Mouse (Mus musculus): ENCODE results near the gene Naa60.
"Not testable (repeated sequence)": the region's sequence is repeated elsewhere in the genome, so short reads cannot be mapped to it uniquely, and the experiment has no call there.

Naa60 gene

GRCm38 (mm10) chr16:3872216-3873047, at the start of gene Naa60:
TSS of gene Naa60 (plus strand) at chr16:3872375.
- peak; percentile 83 for DNase-seq

DNA sequence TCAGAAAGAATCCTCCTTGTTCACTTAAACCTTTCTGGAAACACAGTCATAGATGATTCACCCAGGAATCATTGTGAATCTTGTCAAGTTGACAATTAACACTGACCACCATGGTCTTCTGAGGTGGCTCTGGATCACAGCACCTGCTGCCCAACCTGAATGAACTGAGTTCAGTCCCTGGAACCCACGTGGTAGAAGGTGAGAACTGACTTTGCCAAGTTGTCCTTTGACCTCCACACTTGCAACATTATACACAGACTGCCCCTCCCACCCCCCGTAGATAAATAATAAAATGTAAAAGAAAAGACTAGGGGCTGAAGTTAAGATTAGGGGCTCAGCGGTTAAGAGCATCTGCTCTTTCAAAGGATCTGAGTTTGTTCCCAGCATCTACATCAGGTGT, 44.2 kb upstream of the Naa60 start:
- DNase-seq, result no peak

- DNase-seq, result no peak
Measured at GRCm38 (mm10) chr16:3829727-3830126, 42.4 kb upstream of the Naa60 start.

DNA sequence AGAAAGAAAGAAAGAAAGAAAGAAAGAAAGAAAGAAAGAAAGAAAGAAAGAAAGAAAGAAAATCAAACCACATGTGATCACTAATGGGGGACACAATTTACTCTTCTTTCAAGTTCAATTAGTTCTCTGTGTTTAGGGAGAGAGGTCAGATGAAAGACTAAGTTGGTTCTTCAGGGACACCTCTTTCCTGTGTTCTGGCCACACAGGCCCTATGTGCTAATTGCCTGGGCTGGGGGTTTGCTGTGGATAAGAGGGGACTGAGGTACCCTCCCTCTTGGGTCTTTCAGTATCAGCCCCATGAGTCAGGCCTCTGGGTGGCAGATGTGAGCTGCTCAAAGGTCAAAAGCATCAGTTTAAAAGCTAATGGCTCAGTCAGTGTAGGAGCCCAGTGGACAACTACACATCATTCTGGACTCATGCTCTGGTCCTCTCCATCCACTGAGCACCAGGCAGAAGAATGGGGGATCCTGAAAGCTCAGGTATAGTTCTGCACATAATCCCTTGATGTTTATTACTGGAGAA, 41.5 kb upstream of the Naa60 start, which contains the start of gene Olfr15:
Gene Olfr15 (plus strand): TSS at position 291 of the 522 bp plus-strand sequence.
- DNase-seq, result no peak

DNA sequence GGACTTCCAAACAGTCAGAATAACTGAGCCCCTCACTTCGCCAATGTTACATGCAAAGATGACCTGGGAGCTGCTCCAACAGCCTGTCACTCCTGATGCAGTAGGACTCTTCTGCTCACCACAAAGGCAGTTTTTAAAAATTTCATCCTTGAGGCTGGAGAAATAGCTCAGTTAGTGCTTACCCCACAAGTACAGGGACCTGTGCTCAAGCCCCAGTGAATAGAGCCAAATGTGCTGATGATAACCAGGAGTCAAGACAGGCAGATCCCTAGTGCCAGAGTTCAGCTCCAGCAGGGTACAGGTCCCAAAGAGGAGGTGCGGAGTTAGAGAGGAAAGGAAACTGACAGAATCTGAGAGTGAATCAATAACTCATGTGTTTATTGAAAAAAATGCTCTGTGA, 36.7 kb upstream of the Naa60 start:
- DNase-seq, result no peak

DNA sequence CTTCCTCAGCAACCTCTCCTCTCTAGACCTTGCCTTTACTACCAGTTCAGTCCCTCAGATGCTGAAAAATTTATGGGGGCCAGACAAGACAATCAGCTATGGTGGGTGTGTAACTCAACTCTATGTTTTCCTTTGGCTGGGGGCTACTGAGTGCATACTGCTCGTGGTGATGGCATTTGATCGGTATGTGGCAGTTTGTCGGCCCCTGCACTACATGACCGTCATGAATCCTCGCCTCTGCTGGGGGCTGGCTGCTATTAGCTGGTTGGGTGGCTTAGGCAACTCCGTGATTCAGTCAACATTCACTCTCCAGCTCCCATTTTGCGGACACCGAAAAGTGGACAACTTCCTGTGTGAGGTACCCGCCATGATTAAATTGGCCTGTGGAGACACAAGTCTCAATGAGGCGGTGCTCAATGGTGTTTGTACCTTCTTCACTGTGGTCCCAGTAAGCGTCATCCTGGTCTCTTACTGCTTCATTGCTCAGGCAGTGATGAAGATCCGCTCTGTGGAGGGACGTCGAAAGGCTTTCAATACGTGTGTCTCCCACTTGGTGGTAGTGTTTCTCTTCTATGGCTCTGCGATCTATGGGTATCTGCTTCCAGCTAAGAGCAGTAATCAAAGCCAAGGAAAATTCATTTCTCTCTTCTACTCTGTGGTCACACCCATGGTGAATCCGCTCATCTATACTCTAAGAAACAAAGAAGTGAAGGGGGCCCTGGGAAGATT, 32.9 kb upstream of the Naa60 start:
- DNase-seq, result no peak

GRCm38 (mm10) chr16:3842989-3843388, 29.2 kb upstream of the Naa60 start:
- DNase-seq, result no peak

- DNase-seq, result no peak
Measured at GRCm38 (mm10) chr16:3843796-3844195, 28.4 kb upstream of the Naa60 start.

- peak; percentile 93 for DNase-seq
Measured at GRCm38 (mm10) chr16:3846711-3847518, 25.3 kb upstream of the Naa60 start, which contains the start of gene Zfp174. TSS of gene Zfp174 (plus strand) at chr16:3847268.

DNA sequence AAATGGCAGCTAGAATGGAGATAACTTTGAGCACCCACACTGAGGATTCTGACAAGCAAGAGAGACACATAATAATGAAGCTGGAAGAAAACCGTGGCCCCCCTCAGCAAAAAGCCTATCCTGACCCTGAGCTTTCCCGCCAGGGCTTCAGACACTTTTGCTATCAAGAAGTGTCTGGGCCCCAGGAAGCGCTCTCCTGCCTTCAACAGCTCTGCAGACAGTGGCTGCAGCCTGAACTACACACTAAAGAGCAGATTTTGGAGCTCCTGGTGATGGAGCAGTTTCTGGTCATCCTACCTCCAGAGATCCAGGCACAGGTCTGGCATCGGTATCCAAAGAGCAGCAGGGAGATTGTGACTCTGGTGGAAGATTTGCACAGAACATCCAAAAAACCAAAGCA, 24.3 kb upstream of the Naa60 start:
- DNase-seq, result no peak

DNA sequence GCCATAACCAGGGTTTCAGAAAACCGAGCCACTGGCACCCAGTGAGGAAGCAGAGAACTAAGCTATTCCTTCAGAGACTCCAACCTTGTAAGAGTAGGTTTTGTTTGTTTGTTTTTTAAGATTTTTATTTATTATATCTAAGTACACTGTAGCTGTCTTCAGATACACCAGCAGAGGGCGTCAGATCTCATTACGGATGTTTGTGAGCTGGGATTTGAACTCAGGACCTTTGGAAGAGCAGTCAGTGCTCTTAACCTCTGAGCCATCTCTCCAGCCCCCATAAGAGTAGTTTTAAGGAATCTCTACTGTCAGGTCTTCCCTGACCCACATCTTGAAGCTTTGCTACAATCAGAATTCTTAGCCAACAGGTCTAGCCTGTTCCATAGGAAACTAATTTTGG, 23.8 kb upstream of the Naa60 start:
- no peak for DNase-seq

GRCm38 (mm10) chr16:3851301-3851700, 20.9 kb upstream of the Naa60 start:
- DNase-seq, result not testable (repeated sequence)

DNA sequence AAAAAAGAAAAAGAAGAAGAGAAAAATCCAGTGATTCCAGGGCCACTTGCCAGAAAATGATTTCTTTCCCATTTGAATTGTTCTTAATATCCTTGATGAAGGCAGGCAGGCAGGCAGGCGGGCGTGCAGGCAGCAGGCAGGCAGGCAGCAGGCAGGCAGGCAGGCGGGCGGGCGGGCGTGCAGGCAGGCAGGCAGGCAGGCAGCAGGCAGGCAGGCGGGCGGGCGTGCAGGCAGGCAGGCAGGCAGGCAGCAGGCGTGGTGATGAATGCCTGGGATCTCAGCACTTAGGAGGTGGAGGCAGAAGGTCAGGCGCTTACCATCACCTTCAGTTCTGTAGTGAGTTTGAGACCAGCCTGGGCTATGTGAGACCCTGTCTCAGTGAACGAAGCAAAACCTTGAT, 19.6 kb upstream of the Naa60 start:
- DNase-seq, result no peak

- DNase-seq, result no peak
Measured at GRCm38 (mm10) chr16:3854437-3855182, 17.6 kb upstream of the Naa60 start.

- DNase-seq, result no peak
Measured at GRCm38 (mm10) chr16:3855776-3856175, 16.4 kb upstream of the Naa60 start.

DNA sequence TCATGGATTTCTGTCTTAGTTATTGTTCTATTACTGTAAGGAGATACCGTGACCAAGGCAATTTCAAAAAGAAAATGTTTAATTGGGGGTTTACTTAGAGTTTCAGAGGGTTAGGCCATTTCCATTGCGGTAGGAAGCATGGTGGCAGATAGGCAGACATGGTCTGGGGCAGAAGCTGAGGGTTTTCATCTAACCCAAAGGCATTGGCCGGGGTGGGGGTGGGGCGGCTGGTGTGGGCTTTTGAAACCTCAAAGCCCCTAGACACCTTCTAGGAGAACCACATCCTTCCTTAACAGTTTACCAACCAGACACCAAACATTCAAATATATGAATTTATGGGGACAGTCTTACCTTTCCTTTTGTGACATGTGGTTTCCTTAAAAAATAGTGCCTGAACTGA, 12.9 kb upstream of the Naa60 start:
- no peak for DNase-seq

GRCm38 (mm10) chr16:3871815-3872214, 360 bp upstream of the Naa60 start:
- DNase-seq, result no peak

DNA sequence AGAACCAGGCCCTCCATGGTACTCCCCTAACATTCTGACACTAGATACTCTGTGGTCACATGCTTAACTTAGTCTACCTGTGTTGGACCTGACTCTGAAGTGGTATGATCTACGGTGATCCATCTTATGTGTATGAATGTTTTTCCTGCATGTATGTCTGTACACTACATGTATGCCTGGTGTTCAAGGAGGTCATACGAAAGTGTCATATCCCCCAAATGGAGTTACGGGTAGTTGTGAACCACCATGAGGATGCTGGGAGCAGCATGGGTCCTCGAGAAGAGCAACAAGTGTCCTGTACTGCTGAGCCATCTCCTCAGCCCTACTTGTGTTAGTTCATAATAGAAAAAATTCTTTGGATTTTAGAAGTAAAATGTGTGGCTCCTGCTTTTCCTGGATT, 4.2 kb downstream of the Naa60 start:
- DNase-seq, result no peak

DNA sequence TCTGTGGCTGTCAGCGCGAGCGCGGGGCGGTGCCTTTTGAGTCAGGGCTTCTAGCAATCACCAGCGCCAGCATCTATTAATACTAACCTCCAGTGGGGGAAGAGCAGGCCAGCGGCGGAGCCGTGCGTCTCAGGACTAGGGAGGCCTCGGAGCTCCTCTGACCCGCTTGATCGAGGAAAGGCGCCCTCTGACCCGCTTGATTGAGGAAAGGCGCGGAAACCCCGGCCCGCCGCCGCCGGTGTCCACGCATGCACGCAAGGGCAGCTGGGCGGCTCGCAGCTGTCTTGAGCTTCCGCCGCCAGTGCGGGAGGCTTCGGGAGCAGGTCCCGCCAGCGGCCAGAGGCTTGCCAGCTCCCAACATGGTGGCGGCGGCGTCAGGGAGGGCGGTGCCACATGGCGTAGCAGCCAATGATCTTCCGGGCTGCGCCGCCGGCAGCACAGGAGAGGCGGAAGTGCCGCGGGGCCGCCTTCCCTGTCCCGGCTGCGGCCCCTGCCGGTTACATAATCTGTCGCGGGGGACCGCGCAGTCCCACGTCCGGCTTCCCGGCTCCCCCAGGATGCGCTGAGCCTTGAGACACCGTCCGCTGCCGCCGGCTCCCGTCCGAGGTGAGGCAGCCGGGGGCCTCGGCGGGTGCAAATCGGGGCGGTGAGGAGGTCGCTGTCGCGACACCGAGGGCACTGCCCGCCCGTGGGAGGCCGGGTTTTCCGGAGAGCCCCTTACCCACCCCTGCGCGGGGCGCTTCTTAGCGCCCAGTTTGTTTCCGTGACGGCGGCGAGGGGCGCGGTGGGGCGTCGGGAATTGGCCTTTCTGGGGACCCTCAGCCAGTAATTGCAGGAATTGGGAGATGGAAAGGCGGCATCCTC, 12.3 kb downstream of the Naa60 start, which contains the start of the genes Zfp597 and Gm20695:
Gene Zfp597 (minus strand): TSS at position 361 of the 864 bp plus-strand sequence.
Gene Gm20695 (plus strand): TSS at position 448 of the 864 bp plus-strand sequence.
- peak; percentile 92 for DNase-seq

DNA sequence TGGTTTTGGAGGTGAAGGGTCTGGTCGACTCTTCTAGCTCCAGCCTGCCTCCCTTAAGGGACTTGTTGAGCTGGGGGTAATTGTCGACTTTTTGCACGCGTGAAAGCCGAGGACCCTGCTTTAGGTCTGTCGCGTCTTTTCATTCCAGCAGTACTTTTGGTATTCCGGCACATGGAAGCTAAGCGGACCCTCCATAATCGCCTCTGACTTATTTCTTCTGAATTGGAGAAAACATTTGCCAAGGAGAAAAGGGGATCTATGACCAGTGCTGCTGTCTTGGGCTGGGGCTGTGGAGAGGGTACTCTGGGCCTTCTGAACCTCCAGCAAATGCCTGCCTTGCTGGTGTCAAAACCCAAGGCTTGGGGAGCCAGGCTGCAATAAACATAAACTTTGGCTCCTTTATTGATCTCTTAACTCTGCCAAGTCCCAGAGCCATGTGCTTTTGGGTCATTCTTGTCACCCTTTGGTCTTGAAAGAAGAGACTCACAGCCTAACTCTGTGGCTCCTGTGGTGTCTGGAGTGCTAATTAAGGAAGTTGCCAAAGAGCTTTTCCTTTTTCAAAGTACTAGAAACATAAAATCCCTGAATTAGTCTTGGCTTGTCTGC, 13.0 kb downstream of the Naa60 start:
- no peak for DNase-seq

Measured in cerebellum, adult 8-10 months (tissue).